Mouse (Mus musculus): ENCODE measurements around the gene Rpia. TPM values are rescaled to one million over a fixed set of nuclear protein-coding genes. Genes with fewer than 3 reads are reported as not detected.

Rpia gene
- total RNA-seq, 2 experiments from 2014 or later = 13.1 to 14.0 TPM

- Histone ChIP-seq H3K4me3 (no peak overlapping the region), H3K27ac (no peak overlapping the region)
- intact Hi-C loops (cut with DNase I) = no loop called here
- no peak for DNase-seq (ENCODE audit: extremely low spot score in 1 of 2, low spot score in 2 of 2)
- TF ChIP-seq CTCF (IDR thresholded peaks at IDR 0.05) = no peak
These were observed 49.2 kb downstream of the Rpia start for GRCm38 (mm10) chr6:70742833-70743232.

DNA sequence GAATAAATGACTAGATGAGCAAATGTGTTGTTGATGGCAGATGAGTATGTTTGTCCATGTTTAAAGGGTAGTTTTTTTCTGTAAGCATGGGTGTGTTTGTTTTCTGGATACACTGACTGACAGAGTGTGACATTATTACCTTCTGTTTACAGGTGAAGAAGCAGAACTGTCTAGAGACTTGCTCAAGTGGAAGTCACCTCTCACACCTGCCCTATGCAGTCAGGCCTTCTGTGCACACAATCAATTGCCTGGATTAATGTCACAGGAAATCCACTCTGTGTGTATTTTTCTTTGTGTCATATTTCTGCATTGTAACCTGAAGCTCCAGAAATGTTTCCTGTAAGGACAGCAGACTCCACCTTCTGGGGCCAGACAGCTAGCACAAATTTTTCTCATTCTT is 51.5 kb downstream of the Rpia start:
- intact Hi-C loops (cut with DNase I) = no loop called here
- no peak for TF ChIP-seq CTCF (IDR thresholded peaks at IDR 0.05)
- no peak for DNase-seq (ENCODE audit: extremely low spot score in 1 of 2, low spot score in 2 of 2)
- Histone ChIP-seq H3K27ac (no peak overlapping the region), H3K4me3 (no peak overlapping the region)

- H3K4me3 ChIP-seq = no peak overlapping the region
- TF ChIP-seq CTCF (IDR thresholded peaks at IDR 0.05) = no peak
- no peak for DNase-seq (ENCODE audit: extremely low spot score in 1 of 2, low spot score in 2 of 2)
- H3K27ac ChIP-seq = no peak overlapping the region
- intact Hi-C loops (cut with DNase I) = no loop called here
These were observed 52.6 kb downstream of the Rpia start for GRCm38 (mm10) chr6:70739456-70739855.

GRCm38 (mm10) chr6:70735528-70735927 is 56.5 kb downstream of the Rpia start:
- no peak for TF ChIP-seq CTCF (IDR thresholded peaks at IDR 0.05)
- H3K27ac ChIP-seq = no peak overlapping the region
- H3K4me3 ChIP-seq = no peak overlapping the region
- intact Hi-C loops (cut with DNase I) = no loop called here
- DNase-seq (ENCODE audit: extremely low spot score in 1 of 2, low spot score in 2 of 2) = no peak

- intact Hi-C loops (cut with DNase I) = no loop called here
- no peak overlapping the region for H3K4me3 ChIP-seq
- DNase-seq (ENCODE audit: extremely low spot score in 1 of 2, low spot score in 2 of 2) = no peak
- no peak for TF ChIP-seq CTCF (IDR thresholded peaks at IDR 0.05)
- no peak overlapping the region for H3K27ac ChIP-seq
These were observed 61.2 kb downstream of the Rpia start for GRCm38 (mm10) chr6:70730828-70731227.

DNA sequence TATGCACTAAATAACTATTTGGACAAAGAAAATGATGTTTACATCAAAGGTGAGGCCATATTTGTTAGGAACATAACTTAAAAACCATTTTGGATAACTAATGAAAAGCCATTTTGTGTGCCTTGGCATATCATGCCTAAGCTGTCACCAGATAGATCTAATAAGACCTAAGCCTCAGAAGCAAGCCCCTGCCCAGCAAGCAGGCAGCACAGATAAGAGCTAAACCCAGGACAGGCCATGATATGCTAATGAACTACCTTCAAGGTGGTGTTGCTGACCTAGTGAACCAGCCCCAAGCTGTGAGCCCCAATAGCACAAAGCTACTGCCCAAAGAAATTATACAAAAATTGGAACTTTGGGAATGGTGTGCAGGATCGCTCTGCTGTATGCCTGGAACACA is 62.9 kb downstream of the Rpia start:
- no peak for TF ChIP-seq CTCF (IDR thresholded peaks at IDR 0.05)
- no peak overlapping the region for H3K4me3 ChIP-seq
- intact Hi-C loops (cut with DNase I) = no loop called here
- no peak overlapping the region for H3K27ac ChIP-seq
- no peak for DNase-seq (ENCODE audit: extremely low spot score in 1 of 2, low spot score in 2 of 2)

GRCm38 (mm10) chr6:70727094-70727721 is 64.8 kb downstream of the Rpia start:
- DNase-seq (ENCODE audit: extremely low spot score in 1 of 2, low spot score in 2 of 2) = no peak
- intact Hi-C loops (cut with DNase I) = no loop called here
- no peak overlapping the region for H3K27ac ChIP-seq
- H3K4me3 ChIP-seq = no peak overlapping the region
- no peak for TF ChIP-seq CTCF (IDR thresholded peaks at IDR 0.05)

- Histone ChIP-seq H3K4me3 (no peak overlapping the region), H3K27ac (no peak overlapping the region)
- TF ChIP-seq CTCF (IDR thresholded peaks at IDR 0.05) = no peak
- intact Hi-C loops (cut with DNase I) = no loop called here
- DNase-seq (ENCODE audit: extremely low spot score in 1 of 2, low spot score in 2 of 2) = no peak
These were observed 66.4 kb downstream of the Rpia start for GRCm38 (mm10) chr6:70725639-70726038.

GRCm38 (mm10) chr6:70724722-70725121 is 67.3 kb downstream of the Rpia start:
- intact Hi-C loops (cut with DNase I) = no loop called here
- Histone ChIP-seq H3K27ac (no peak overlapping the region), H3K4me3 (no peak overlapping the region)
- DNase-seq (ENCODE audit: extremely low spot score in 1 of 2, low spot score in 2 of 2) = no peak
- TF ChIP-seq CTCF (IDR thresholded peaks at IDR 0.05) = no peak

- intact Hi-C loops (cut with DNase I) = no loop called here
- no peak for DNase-seq (ENCODE audit: extremely low spot score in 1 of 2, low spot score in 2 of 2)
These were observed 69.7 kb downstream of the Rpia start for GRCm38 (mm10) chr6:70722298-70722697.

DNA sequence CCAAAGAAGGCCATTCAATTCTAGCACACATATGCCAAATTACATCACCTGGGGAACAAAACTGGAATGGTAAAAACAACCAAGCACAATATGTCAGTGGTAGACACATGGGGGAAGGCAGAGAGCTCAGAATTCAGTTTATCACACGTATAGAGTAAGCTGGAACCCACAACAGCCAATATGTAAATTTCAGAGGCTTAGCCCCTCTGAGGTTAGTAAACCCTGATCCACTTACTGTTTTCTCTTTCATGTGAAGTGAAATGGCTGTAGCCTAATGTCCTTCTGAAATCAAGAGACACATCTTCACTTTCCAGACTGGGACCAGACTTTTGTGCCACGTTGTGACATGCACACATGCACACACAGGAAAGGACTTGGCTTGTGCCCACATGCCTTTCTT is 73.3 kb downstream of the Rpia start:
- TF ChIP-seq CTCF (IDR thresholded peaks at IDR 0.05) = no peak
- intact Hi-C loops (cut with DNase I) = no loop called here
- DNase-seq (ENCODE audit: extremely low spot score in 1 of 2, low spot score in 2 of 2) = no peak
- Histone ChIP-seq H3K4me3 (no peak overlapping the region), H3K27ac (no peak overlapping the region)

More at GRCm38 (mm10) chr6:70722298-70722697, 69.7 kb downstream of the Rpia start:
- TF ChIP-seq CTCF (IDR thresholded peaks at IDR 0.05) = no peak
- Histone ChIP-seq H3K4me3 (no peak overlapping the region), H3K27ac (no peak overlapping the region)

GRCm38 (mm10) chr6:70718164-70718563 is 73.9 kb downstream of the Rpia start:
- no peak for TF ChIP-seq CTCF (IDR thresholded peaks at IDR 0.05)
- intact Hi-C loops (cut with DNase I) = no loop called here

DNA sequence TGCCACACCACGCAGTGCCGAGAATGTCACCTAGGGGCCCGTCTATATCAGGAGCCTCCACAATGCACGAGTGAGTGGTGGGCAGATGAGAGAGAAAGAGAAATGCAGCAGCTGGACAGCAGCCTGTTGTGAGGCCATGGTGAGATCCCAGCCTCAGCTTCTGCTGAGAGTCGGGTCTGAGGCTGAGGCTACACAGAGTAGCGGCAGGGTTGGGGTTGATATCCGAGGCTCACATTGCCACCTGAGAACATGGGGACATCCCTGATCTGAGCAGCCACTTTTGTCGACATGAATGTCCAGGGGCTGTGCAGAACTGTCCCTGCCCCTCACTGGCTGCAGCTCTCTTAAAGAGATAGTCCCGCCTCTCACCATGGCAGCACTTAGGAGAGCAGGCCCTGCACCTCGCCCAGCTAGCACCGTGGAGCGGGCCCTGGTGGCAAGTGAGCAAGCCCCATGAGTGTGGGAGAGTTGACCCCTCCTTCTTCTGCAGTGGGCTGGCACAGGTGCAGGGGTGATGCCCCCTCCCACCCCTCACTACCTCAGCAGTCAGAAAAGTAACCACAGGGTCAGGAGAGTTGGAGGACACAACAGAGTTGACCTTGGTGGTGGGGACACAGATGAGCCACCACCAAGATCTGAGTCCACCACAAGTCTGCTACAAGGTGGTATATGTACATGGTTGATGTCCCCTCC is 75.2 kb downstream of the Rpia start:
- no peak for DNase-seq (ENCODE audit: extremely low spot score in 1 of 2, low spot score in 2 of 2)
- intact Hi-C loops (cut with DNase I) = no loop called here
- TF ChIP-seq CTCF (IDR thresholded peaks at IDR 0.05) = no peak
- H3K27ac ChIP-seq = no peak overlapping the region
- H3K4me3 ChIP-seq = no peak overlapping the region

More at GRCm38 (mm10) chr6:70718164-70718563, 73.9 kb downstream of the Rpia start:
- Histone ChIP-seq H3K27ac (no peak overlapping the region), H3K4me3 (no peak overlapping the region)
- no peak for DNase-seq (ENCODE audit: extremely low spot score in 1 of 2, low spot score in 2 of 2)

Other genes starting within 250 kb of the Rpia start
- gene Eif2ak3, start 52.3 kb upstream of the Rpia start, total RNA-seq (2021) = 10 to 100 TPM; 25.3 to 28.6 TPM
- gene Tex37, start 126.7 kb upstream of the Rpia start, total RNA-seq (2021) = not detected
- not detected for gene Foxi3, start 164.3 kb upstream of the Rpia start, total RNA-seq (2021)

Measured in left cerebral cortex, adult 2 months (tissue).